Mouse (Mus musculus): ENCODE measurements at regions not wholly inside any gene's neighbourhood (a gene's known extent, or its start where the extent isn't known, plus 50 kb on each side); places are given as distances from the start of the nearest gene placed in this dataset.

DNA sequence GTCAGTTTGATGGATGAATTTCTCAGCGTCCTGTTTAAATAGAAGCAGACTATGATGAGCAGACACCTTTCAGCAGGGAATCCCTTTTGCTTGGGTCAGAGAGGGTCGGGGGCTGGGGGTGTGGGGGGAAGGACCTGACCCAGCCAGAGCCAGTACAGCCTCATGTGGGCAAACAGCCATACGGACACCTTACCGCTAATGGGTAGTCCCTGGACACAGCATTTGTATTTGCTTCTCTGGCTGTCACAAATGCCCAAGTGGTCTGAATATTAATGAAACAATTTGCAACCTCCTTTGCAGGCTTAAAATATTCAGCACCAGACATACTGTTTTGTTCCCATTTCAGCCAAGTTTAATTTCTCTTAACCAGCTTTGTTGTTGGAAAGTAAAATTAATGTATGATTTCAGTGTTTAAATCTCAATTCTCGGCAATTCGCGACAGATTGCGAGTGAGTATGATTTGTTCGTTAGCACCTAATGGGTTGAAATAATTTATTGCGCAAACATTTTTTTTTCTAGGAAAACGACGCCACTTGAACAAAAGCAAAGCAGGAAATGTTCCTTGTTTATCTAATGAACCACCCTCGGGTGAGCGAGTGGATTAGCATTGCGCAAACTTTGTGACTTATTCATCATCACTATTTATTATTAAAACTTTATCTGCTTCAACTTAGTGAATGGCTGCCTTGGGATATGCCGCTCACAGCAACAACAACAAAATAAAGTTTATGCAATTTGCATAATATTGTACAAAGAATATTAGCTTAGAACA lies 166.2 kb downstream of the Cdh26 start:
- no peak for DNase-seq (ENCODE audit: low spot score in 2 of 2)

DNA sequence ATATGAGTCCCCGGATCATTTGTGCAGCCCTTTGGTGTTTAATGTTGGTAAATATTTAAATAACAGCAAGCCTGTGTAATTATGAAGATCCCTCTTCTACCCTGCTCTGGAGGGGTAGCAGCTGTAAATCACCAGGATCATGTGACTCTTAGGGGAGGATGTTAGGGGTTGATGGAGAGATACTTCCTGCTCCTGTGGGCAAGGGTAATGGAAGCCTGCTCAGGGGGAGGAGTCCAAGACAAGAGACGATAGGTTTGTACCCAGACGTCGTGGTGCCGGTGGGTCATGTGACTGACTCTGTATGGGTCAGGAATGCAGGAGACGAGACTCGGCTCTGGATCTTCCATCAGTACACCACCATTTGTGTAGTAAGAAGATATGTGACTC lies 166.7 kb downstream of the Cdh26 start:
- DNase-seq (ENCODE audit: low spot score in 2 of 2): no peak

DNA sequence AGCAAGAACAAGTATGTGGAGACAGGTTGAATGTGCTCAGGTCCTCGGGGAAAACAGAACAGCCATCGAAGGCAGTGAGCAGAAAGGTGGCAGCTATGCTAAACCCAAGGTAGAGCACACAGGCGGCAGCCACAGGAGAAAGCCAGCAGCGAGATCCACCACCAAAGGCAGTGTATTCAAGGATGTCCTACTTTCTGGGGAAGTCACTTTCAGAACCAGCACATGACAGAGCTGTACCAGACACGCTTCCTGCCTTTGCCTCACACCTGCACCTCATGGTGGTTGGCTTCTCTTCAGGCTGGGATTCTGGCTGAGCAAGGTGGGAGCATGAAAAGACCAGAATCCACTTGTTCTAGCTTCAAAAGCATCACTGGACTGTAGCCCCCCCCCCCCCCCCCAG lies 168.0 kb downstream of the Cdh26 start:
- no peak for DNase-seq (ENCODE audit: low spot score in 2 of 2)

DNA sequence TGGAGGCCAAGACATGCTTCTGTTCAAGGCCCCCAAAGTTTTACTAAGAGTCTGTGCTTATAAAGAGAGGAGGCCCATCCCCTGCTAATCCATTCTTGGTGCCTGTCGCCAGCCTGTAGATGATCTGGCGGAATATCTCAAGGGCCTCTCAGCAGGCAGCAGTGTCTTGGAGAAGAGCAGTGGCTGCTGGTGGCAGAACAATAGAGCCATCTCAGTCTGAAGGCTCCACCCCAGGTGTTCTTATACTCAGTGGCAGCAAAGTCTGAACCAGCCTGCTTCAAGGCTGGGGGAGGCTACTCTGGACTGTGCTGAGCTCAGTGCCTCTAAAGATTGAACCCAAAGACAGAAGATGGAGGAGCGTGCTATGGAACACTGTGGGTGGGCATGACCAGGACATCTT lies 168.5 kb downstream of the Cdh26 start:
- no peak for DNase-seq (ENCODE audit: low spot score in 2 of 2)

DNA sequence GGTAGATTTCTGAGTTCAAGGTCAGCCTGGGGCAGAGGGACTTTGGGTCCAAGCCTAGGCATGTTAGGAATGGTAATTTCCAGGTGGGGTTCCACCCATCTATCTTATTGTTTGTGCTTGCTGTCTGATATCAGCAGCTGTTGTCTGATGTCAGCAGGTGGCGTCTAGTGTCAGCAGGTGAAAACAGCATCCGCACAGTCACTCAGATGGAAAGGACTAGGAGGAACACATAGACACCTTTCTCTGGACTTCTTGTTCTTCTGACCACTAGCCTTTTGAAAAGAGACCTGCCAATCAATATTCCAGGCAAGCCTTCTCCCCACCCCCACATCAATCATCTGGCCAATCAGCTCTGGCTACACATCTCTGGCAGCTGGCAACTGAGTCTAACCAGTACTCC lies 173.1 kb downstream of the Cdh26 start:
- DNase-seq (ENCODE audit: low spot score in 2 of 2): no peak

DNA sequence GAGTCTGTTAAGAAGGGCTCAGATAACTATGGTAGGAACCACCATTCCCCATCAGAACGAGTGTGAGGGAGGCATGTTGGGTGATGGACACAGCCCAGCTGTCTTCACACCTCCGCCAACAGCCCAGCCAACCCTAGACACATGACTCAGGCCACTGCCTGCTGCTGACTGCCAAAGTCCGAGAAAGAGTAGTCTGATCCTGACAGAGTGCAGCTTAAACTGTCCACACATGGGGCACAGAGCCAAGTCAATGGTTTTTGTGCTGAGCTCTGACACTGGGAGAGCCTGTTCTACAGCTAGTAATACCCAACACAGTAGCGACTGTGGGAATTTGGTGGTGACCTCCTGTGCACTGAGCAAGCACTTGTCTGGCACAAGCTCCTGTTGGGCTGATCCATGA lies 176.4 kb downstream of the Cdh26 start:
- DNase-seq (ENCODE audit: low spot score in 2 of 2): peak; percentile 37 to 48

DNA sequence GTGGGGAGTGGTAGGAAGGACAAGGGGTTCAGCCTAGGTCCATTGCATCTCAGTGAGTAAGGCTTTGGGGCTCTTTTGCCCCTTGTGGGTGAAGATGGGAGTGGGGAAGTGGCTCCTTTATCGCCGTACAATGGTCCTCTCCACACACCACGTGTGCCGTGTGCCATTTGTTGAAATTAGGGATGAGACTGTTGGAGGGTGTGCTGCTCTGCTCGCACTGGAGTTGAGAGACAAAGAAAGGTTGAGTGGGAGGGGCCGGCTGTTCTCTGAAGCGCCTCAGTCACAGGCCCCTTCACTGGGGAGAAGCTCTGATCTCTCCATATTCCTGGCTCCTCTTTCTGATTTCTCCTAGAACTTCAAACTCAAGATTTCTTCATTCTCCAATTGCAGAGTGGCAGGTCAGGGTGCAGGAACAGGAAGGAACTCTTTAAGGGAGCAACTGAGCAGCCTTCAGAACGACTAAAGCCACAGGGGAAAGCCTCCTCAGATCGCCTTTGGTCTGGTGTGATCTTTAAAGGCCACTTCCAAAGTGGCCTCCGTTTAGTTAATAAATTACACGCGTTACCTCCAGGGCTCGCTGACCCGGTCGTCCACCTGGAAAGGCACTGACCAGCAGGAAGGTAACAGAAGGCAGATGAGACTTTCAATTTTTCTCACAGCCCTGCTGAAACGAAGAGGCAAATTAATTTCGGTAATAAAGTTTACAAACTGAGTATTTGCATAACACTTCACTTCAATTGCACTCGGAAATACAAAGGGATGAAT lies 180.1 kb downstream of the Cdh26 start:
- DNase-seq (ENCODE audit: low spot score in 2 of 2): no peak

DNA sequence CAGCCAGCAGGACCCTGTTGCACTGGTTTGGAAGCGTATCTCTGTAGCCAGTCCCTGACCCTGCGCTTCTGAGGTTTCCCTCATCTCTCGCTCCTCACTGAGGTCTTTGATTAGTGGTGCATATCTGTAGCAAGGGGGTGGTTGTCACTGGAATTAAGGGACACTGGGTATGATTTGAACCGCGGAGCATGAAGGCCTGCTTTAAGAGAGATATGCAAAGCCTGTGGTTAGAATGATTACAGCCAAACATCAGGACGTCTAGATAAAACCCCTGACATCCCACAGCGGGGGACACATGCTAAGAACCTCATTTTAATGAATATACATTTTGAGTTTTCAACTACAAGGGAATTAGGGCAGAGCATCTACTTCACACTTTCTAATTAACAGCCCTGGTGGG lies 184.4 kb downstream of the Cdh26 start:
- DNase-seq (ENCODE audit: low spot score in 2 of 2): no peak

DNA sequence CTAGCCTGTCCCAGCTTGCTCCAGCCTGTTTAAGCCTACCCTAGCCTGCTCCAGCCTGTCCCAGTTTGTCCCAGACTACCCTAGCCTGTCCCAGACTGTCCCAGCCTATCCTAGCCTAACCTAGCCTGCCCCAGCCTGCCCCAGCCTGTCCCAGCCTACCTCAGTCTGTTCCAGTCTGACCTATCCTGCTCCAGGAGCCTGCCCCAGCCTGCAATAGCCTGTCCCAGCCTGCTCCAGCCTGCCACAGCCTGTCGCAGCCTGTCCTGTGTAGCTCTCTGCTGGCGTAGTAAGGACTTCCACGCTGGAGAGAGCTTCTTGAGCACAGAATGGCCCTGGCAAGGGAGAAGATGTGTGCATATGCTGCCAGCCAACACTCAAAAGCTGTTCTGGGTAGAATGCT lies 192.5 kb downstream of the Cdh26 start:
- no peak for DNase-seq (ENCODE audit: low spot score in 2 of 2)

DNA sequence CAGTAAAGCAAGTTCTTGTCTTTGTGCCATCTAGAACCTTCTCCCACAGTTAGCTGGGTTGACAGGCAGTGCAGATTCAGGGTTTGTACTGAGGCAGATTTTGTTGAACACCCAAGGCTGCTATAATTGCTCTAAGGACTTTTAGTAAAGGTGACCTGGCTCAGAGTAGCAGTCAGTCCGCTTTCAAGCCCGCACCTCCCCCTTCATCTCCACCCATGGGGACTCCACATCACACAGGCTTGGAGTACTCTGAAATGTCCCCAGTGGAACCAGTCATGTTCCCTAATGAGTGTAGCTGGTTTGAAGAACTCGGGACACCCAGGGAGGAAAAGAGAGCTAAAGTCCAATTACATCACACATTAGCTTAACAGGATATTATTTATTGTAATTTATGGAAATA lies 194.1 kb downstream of the Cdh26 start:
- DNase-seq (ENCODE audit: low spot score in 2 of 2): no peak

DNA sequence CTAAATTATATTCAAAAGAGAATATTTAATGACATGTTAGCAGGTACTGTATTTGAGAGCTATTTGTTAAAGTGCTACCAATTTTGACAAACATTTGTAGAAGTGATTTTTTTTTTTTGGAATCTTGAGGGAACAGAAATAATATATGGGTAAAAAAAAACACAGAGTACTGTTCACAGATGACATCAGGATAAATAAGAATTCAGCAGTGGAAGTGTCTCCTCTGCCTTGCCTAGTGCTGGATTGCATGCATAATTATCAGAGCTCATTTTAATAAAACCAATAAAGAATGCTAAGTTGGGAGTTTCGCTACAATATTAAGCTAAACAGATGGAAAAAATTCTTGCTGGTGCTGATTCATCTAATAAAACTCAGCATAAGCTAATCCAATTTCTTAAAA lies 194.6 kb downstream of the Cdh26 start:
- no peak for DNase-seq (ENCODE audit: low spot score in 2 of 2)

DNA sequence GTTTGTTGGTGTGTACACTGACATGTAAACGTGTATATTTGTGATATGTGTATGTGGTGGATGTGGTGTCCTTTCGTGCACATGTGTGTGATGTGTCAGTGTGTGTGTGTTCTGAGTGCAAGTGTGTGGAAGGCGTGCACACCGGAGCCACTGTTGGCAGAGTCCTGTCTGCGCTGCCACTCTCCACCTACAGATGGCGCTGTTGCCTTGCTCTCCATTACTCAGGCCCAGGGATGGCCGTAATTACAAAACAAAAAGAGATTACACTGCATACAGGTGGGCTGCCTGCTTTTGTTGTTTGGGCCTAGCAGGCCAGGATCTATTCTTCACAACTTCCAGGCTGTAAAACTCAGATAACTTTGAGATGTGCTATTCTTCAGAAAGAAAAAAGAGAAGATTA lies 199.4 kb downstream of the Cdh26 start:
- DNase-seq (ENCODE audit: low spot score in 2 of 2): peak; percentile 44 to 53

DNA sequence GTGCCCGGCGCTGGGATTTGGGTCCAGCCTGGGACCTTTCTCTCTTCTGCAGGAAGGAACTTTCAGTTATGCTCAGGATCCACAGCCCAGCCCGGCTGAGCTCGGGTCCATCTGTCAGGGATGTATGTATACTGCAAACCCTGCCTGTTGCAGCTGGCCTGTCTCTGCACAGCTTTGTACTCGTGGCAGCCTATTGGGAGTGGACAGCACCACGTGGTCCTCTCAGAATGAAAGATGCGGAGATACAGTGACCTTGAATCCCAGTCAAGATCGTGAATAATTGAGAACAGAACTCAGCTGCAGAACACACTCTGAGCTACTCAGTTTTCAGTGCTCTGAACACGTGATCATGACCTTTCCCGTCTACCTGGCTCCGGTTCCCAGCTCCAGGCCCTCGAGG lies 200.2 kb downstream of the Cdh26 start:
- no peak for DNase-seq (ENCODE audit: low spot score in 2 of 2)

DNA sequence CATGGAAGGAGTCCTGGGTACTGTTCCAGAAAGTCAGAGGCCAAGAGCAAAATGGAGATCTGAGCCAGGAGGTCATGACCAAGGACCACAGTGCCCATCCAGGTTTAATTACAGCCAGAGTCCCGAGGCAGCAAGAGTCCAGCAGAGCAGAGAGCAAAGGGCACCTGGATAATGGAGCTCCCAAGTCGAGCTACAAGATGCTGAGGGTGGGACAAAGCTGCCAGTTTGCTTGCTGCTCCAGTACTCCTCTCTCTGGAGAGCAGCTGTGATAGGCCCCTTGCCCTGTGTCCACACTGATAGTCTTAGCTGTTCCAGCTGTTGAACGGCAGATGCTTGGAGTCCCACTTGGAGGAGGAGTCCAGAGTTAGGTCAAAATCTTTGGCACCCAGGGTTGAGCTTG lies 201.0 kb downstream of the Cdh26 start:
- DNase-seq (ENCODE audit: low spot score in 2 of 2): no peak

DNA sequence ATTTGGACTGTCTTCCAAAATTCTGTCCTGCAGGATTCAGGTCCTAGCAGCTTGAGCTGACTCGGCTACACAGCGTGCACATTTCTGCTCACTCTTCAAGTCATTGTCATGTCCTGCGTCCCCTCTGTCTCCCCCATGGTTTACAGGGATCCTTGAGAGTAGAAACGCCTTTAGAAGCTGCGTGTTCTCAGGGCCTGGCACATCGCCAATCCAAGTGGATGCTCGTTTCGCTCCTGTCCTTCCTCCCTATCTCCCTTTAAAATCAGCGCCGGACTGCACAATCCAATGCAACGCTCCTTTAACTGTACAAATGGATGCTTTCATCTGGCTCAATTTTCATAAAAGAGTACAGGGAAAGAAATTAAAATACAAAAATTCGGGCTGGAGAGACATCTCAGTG lies 201.6 kb downstream of the Cdh26 start:
- DNase-seq (ENCODE audit: low spot score in 2 of 2): no peak

DNA sequence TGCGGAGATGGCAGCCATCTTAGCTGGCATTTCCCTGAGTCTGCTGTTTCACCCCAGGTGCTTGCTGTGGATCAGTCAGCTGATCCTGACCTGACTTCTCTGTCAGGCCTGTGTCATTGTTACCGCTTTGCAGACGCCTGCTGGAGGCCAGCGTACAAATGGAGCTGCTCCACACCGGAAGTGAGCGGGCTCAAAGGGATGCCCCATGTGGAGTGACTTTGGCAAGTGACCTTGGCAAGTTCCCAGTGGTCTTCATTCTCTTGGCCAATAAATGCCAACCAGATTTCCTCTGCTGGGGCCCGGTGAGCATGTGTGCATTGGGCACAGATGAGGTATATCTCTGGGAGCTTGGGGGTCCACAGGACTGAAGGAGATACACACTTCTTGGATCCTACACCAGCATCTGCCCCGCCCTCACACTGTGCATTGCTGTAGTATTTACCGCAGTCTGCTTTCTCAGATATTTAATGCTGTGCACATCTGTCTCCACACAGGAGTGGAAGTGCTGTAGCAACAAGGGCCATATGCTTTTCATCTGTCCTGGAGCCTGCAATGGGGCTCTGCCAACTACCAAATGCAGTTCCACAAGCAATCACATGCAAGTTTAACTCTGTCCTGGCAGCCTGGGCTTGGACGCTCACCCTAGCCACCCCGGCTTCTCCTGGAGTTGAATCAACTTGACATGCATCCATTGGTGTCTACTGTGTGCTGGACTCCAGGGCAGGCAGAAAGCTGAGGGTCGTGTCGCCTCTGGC lies 202.7 kb downstream of the Cdh26 start:
- DNase-seq (ENCODE audit: low spot score in 2 of 2): no peak

DNA sequence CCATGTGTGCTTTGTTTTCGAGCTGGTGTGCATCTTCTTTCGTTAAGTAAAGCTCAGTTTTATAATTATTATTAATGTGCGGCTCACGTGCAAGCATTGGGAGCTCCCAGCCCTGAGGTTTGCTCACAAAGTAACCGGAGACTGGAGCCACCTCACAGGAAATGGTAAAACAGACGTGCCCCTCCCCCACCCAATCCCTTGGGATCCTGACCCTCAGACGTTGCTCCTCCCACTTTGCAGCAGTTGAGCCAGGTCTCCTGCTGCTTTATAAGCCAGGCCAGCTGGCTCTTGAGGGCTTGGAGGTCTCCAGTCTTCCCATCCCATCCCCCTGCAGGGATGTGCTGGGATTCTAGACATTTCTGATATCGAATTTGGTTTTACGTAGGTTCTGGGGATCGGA lies 203.8 kb downstream of the Cdh26 start:
- DNase-seq (ENCODE audit: low spot score in 2 of 2): no peak

DNA sequence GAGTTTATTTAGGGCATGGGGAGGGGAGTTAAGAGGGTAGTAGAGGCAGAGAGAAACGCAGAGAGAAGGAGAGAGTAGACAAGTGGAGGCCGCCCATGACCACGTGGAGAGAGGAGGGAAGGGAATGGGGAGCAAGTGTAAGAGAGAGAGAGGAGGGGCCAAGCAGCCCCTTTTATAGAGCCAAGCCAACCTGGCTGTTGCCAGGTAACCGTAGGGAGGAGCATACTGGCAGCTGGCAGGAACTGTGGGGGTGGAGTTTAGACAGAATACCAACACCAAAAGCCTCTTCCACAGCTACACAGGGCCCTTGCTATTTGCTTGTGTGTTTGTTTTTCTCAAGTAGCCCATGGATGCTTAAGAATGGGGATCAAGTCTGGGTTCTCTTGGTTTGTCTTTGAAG lies 205.4 kb downstream of the Cdh26 start:
- DNase-seq (ENCODE audit: low spot score in 2 of 2): no peak

DNA sequence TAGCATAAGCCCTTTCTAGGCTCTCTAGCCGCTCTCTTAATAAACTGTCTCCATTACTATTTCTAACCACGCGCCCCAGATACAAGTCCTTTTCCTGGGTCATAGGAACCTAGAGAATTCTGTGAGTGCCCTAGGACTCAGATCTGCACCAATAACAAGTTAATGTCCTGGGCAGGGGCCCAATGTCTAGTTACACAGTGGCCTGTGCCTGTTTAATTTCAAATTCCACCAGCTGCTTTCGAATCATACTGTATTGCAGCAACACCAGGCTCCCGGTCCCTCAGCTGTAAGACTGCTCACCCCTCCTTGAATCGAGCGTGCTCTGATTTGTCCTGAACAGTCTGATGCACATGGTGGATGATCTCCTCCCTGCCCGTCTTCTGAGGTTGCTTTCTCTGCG lies 206.6 kb downstream of the Cdh26 start:
- no peak for DNase-seq (ENCODE audit: low spot score in 2 of 2)

DNA sequence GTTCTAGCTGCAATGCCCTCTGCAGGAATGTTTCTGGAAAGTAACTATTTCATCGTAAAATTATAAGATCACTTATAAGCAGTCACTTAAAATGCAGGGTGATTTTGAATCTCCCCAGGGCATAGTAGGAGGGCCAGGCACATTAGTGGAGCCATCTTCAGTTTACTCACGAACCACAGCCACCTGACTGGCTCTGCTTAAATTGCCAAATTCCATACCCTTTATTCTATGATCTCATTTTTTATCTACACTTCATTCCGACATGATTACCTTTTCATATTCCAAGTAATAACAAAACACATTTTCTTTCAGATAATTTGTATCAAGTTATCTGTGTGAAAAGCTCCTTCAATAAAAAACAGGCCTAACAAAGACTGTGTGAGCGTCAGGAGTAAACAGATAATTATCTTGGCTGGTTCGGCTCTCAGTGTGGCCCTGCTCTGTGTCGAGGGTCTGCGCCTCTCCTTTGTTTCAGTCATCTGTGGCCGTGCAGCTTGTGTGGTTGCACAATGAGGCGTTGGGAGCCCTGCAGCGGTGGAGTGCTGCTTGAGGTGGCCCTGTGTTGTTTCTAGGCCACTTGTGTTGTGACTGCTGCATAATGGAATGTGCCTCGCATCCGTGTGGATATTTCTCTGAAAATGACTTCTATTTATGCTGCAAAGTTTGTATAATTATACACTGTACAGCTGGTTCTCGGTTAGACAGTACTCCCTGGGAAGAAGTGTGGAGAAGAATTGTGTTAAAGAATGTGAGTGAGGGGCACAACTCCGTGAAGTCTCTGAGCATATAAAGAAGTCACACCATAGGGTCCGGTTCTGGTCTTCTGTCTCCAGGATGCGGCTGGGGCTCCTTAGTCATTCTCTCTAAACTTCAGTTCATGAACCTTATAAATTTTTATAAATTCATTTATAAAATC lies 212.1 kb downstream of the Cdh26 start:
- DNase-seq (ENCODE audit: low spot score in 2 of 2): no peak

DNA sequence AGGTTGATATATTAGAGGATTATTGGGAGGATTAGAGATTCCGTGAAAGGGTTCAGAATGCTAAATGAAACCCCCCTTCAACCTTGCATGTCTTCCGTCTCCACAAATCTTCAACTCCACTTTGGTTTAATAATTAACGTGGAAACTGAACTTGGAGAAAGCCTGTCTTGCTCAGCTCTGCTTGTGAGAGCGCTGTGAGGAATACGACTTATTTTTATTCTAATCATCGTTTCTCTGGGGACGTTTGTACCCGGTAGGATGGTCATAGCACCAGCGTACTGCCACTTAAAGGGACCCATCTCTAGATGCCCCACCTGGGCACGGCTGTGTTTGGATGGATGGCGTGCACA lies 212.7 kb downstream of the Cdh26 start:
- no peak for DNase-seq (ENCODE audit: low spot score in 2 of 2)

DNA sequence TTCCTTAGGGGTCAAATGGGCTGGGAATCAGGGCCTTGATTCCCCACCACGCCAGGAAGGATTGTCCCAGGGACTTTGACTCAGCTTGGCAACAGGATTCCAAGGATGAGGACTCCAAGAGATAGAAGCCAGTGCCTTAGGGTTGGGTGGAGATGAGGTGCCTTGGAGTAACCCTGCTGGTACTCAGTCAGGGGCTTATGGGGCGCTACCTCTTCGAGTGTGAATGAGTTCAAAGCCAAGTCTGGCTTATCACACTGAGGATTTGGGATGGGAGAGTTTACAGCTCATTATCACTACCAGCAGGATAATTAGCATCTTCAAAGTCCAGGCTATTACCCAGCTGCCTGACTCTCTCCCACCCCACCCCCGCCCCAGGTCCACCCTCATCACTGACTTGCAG lies 213.5 kb downstream of the Cdh26 start:
- DNase-seq (ENCODE audit: low spot score in 2 of 2): no peak
